Comparison of ENCODE assay signal across 14 mouse cellular contexts in genomic region chr2:13391018-13391417, GRCm38 (mm10).
DNase-seq lines count a peak whose midpoint lies in the region; ATAC-seq and TF ChIP-seq lines count a peak whose summit lies in the region.
"Had no signal": no experiment of that assay in that cellular context is flagged by ENCODE, and none has a peak within 500 bp of the region (broad histone marks: within the 10 kb centered on the region; RNA-seq: fewer than 3 reads in every experiment).

No protein-coding gene starts in this region.

- peak; percentile 95 for DNase-seq in 416B (ENCODE audit: low read depth)
- no peak for DNase-seq in retina, embryonic 14.5 days (ENCODE audit: low spot score)
- no peak for DNase-seq in left cerebral cortex, adult 11 months (ENCODE audit: low spot score)
- DNase-seq in thymus, adult 18-20 months = no peak
- DNase-seq: layer of hippocampus, postnatal 36 days; thymus, adult 2 months had no signal

- no peaks in the 10 kb centered on the region for H3K9me3 ChIP-seq in intestine, postnatal 0 days (ENCODE audit: control insufficient read depth)
- H3K9me3 ChIP-seq in intestine, embryonic 15.5 days = no peaks in the 10 kb centered on the region
- H3K9me3 ChIP-seq: embryonic facial prominence, embryonic 12.5 days; forebrain, embryonic 15.5 days; hindbrain, embryonic 12.5 days; neural tube, embryonic 12.5 days had no signal

- no peak for ATAC-seq in intestine, postnatal 0 days
- no peak for ATAC-seq in intestine, embryonic 15.5 days
- ATAC-seq in activated CD4-positive, CD25-positive, alpha-beta regulatory T cell, adult 4 months = peak; percentile 46
- peak; percentile 67 for ATAC-seq in inflammation-experienced regulatory T-cells, adult 6 months
- ATAC-seq: forebrain, embryonic 15.5 days had no signal

- TF ChIP-seq CTCF in intestine, postnatal 0 days (IDR thresholded peaks at IDR 0.05; ENCODE audit: low read depth) = no peak

- no peaks in the 10 kb centered on the region for H3K4me1 ChIP-seq in intestine, postnatal 0 days (replicated peaks; ENCODE audit: control insufficient read depth, insufficient read depth, low read length)
- no peaks in the 10 kb centered on the region for H3K4me1 ChIP-seq in intestine, embryonic 15.5 days (replicated peaks)
- H3K4me1 ChIP-seq: embryonic facial prominence, embryonic 12.5 days had no signal

- H3K9ac ChIP-seq in intestine, postnatal 0 days (ENCODE audit: low read depth, low read length) = no peak overlapping the region
- no peak overlapping the region for H3K9ac ChIP-seq in intestine, embryonic 15.5 days
- H3K9ac ChIP-seq: embryonic facial prominence, embryonic 12.5 days; forebrain, embryonic 15.5 days; hindbrain, embryonic 12.5 days; neural tube, embryonic 12.5 days had no signal

- 0 out of 2 replicates have a peak overlapping the region, but pooled peaks have one; percentile 15 for H3K27ac ChIP-seq in intestine, postnatal 0 days (ENCODE audit: low read depth, low read length)
- H3K27ac ChIP-seq in intestine, embryonic 15.5 days = no peak overlapping the region
- H3K27ac ChIP-seq: embryonic facial prominence, embryonic 12.5 days; forebrain, embryonic 15.5 days; hindbrain, embryonic 12.5 days; neural tube, embryonic 12.5 days had no signal

- H3K4me3 ChIP-seq in intestine, postnatal 0 days (ENCODE audit: low read depth, low read length) = no peak overlapping the region
- no peak overlapping the region for H3K4me3 ChIP-seq in intestine, embryonic 15.5 days (replicated peaks)
- H3K4me3 ChIP-seq: embryonic facial prominence, embryonic 12.5 days; forebrain, embryonic 15.5 days; hindbrain, embryonic 12.5 days; neural tube, embryonic 12.5 days had no signal

- H3K27me3 ChIP-seq in intestine, postnatal 0 days (replicated peaks; ENCODE audit: control insufficient read depth, insufficient read depth, low read length) = no peaks in the 10 kb centered on the region
- H3K27me3 ChIP-seq in intestine, embryonic 15.5 days (replicated peaks) = no peaks in the 10 kb centered on the region
- H3K27me3 ChIP-seq: embryonic facial prominence, embryonic 12.5 days; forebrain, embryonic 15.5 days; hindbrain, embryonic 12.5 days; neural tube, embryonic 12.5 days had no signal

- no peak overlapping the region for H3K4me2 ChIP-seq in intestine, postnatal 0 days (replicated peaks; ENCODE audit: low read depth)
- H3K4me2 ChIP-seq in intestine, embryonic 15.5 days (replicated peaks) = no peak overlapping the region
- H3K4me2 ChIP-seq: embryonic facial prominence, embryonic 12.5 days; forebrain, embryonic 15.5 days; hindbrain, embryonic 12.5 days; neural tube, embryonic 12.5 days had no signal

- WGBS in intestine, postnatal 0 days = 29% methylated on average over 3 of the region's 3 CpGs
- WGBS in intestine, embryonic 15.5 days = 39% methylated on average over 3 of the region's 3 CpGs

- peaks cover 5% of the 10 kb centered on the region; the same call in 1 of the 2 replicates for H3K36me3 ChIP-seq in intestine, postnatal 0 days (ENCODE audit: control insufficient read depth, insufficient read depth)
- H3K36me3 ChIP-seq in intestine, embryonic 15.5 days = no peaks in the 10 kb centered on the region
- H3K36me3 ChIP-seq: embryonic facial prominence, embryonic 12.5 days; forebrain, embryonic 15.5 days; hindbrain, embryonic 12.5 days; neural tube, embryonic 12.5 days had no signal

Comparison
In these comparisons a context has a peak if more than half of its experiments do, and no peak if none do; other contexts are left out.
1. ATAC-seq: peak in activated CD4-positive, CD25-positive, alpha-beta regulatory T cell, adult 4 months (single experiment) and inflammation-experienced regulatory T-cells, adult 6 months (single experiment); none in intestine, postnatal 0 days (single experiment) and intestine, embryonic 15.5 days (single experiment).